Mouse (Mus musculus) cerebellum, adult 2 months (tissue): ENCODE data around the gene Gm35549.

Source experiments
- CTCF ChIP-seq: fragments of 200-500 bp; IDR thresholded peaks from 2 replicates; pipeline ENCODE4 v1.5.1; 2011; ENCODE audit warnings: low read depth, mild to moderate bottlenecking, control low read depth, low read length, moderate library complexity, borderline replicate concordance; ENCODE audit not compliant: insufficient read depth
- POLR2A ChIP-seq: fragments of 200-500 bp; IDR thresholded peaks from 2 replicates; pipeline ENCODE4 v1.6.1; 2011; ENCODE audit warnings: low read length, control low read depth, borderline replicate concordance; ENCODE audit not compliant: insufficient read depth

DNA sequence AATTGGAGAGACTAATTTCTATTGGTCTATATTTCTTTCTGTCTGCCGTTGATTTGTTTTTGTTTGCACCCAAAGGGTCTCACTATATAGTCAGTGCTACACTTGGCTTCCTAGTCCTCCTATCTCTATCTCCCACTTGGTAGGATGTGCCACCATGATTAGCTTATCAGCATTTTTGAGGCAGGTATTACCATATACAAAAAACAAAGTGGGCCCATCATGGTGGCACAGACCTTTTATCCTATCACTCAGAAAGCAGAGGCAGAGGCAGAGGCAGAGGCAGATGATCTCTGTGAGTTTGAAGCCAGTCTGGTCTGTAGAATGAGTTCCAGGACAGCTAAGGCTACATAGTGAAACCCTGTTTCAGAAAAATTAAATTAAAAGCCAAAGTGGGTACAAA is 57.3 kb downstream of the Gm35549 start:
- TF ChIP-seq CTCF (no peak), POLR2A (no peak)
